Mouse (Mus musculus) CH12.LX (cell line): ENCODE results near the gene Tox2. TPM values are rescaled to one million over a fixed set of nuclear protein-coding genes. Genes with fewer than 3 reads are reported as not detected.

ENCODE experiments used
- DNase-seq: peaks from one replicate; pipeline ENCODE4 v3.0.0-alpha.2; 2013; ENCODE audit errors: extremely low read depth
- H3K27ac ChIP-seq: 2 replicates; pipeline ENCODE4 v1.5.1; 2012; ENCODE audit warnings: low read depth, mild to moderate bottlenecking, control low read depth, moderate library complexity; ENCODE audit not compliant: insufficient read depth
- H3K27me3 ChIP-seq: replicated peaks from 2 replicates; pipeline ENCODE3; 2012; ENCODE audit warnings: inconsistent platforms
- H3K36me3 ChIP-seq, 2 experiments: replicated peaks in 1 of 2; 2 replicates each; pipeline versions ENCODE3 to v1.6.1; 2012; ENCODE audit warnings: inconsistent platforms in 1 of 2, low read length in 1 of 2, mild to moderate bottlenecking in 1 of 2, mixed read lengths in 1 of 2, moderate library complexity in 1 of 2; ENCODE audit not compliant: control insufficient read depth in 1 of 2, insufficient read depth in 1 of 2
- H3K4me1 ChIP-seq, 2 experiments: 2 replicates each; pipeline ENCODE4 v1.6.1; 2012; ENCODE audit warnings: inconsistent platforms in 1 of 2, moderate library complexity in 1 of 2; ENCODE audit not compliant: insufficient read depth in 2 of 2, control insufficient read depth in 1 of 2
- H3K4me2 ChIP-seq: 2 replicates; pipeline ENCODE4 v1.6.1; 2012; ENCODE audit warnings: low read depth, mild to moderate bottlenecking, control low read depth; ENCODE audit not compliant: poor library complexity, insufficient read depth, severe bottlenecking
- H3K4me3 ChIP-seq, 3 experiments: fragments of 150-350 bp in 1 of 3; sonication (generic) in 1 of 3; replicated peaks in 1 of 3; 2 replicates each; pipeline versions ENCODE3 to v1.5.1; 2011 to 2012; ENCODE audit warnings: low read depth in 2 of 3, low read length in 2 of 3, mild to moderate bottlenecking in 2 of 3, moderate library complexity in 2 of 3, control low read depth in 1 of 3, improper control_type of control experiment in 1 of 3, inconsistent platforms in 1 of 3, mixed read lengths in 1 of 3; ENCODE audit not compliant: poor library complexity in 1 of 3
- H3K79me2 ChIP-seq: replicated peaks from 2 replicates; pipeline ENCODE4 v1.6.1; 2012; ENCODE audit warnings: mild to moderate bottlenecking, moderate library complexity; ENCODE audit not compliant: control insufficient read depth, poor library complexity, insufficient read depth, severe bottlenecking; ENCODE audit errors: extremely low read depth
- H3K9ac ChIP-seq: 2 replicates; pipeline ENCODE4 v1.6.1; 2012; ENCODE audit warnings: low read depth, mild to moderate bottlenecking, control low read depth, moderate library complexity; ENCODE audit not compliant: insufficient read depth
- H3K9me3 ChIP-seq: replicated peaks from 2 replicates; pipeline ENCODE3; 2012; ENCODE audit warnings: low read length, inconsistent platforms, mixed read lengths
- E2F4 ChIP-seq: IDR thresholded peaks from 2 replicates; pipeline ENCODE4 v1.6.1; 2011; ENCODE audit warnings: low read depth, low read length, improper control_type of control experiment; ENCODE audit not compliant: insufficient replicate concordance
- EP300 ChIP-seq: IDR thresholded peaks from 2 replicates; pipeline ENCODE4 v1.6.1; 2011; ENCODE audit warnings: low read length, improper control_type of control experiment
- GABPA ChIP-seq: IDR thresholded peaks from 2 replicates; pipeline ENCODE4 v1.6.1; 2012; ENCODE audit warnings: low read depth, low read length, improper control_type of control experiment, inconsistent platforms; ENCODE audit not compliant: insufficient replicate concordance
- HCFC1 ChIP-seq: IDR thresholded peaks from 2 replicates; pipeline ENCODE4 v1.6.1; 2012; ENCODE audit warnings: low read depth, mild to moderate bottlenecking, inconsistent platforms, low read length, improper control_type of control experiment
- JUN ChIP-seq: IDR thresholded peaks from 2 replicates; pipeline ENCODE4 v1.6.1; 2011; ENCODE audit warnings: low read depth, mild to moderate bottlenecking, low read length, improper control_type of control experiment, moderate library complexity; ENCODE audit not compliant: insufficient read depth
- KAT2A ChIP-seq: IDR thresholded peaks from 2 replicates; pipeline ENCODE4 v1.6.1; 2012; ENCODE audit warnings: low read length, improper control_type of control experiment, inconsistent platforms; ENCODE audit not compliant: insufficient replicate concordance
- MAZ ChIP-seq: IDR thresholded peaks from 2 replicates; pipeline ENCODE4 v1.6.1; 2012; ENCODE audit warnings: low read depth, mild to moderate bottlenecking, inconsistent platforms, low read length, improper control_type of control experiment, moderate library complexity
- MXI1 ChIP-seq: IDR thresholded peaks from 2 replicates; pipeline ENCODE4 v1.6.1; 2011; ENCODE audit warnings: mild to moderate bottlenecking, low read depth, low read length, improper control_type of control experiment
- POLR2A ChIP-seq: IDR thresholded peaks from 2 replicates; pipeline ENCODE4 v1.6.1; 2011; ENCODE audit warnings: low read depth, mild to moderate bottlenecking, improper control_type of control experiment, low read length
- POLR2AphosphoS2 ChIP-seq: IDR thresholded peaks from 2 replicates; pipeline ENCODE4 v1.6.1; 2011; ENCODE audit warnings: low read depth, low read length, improper control_type of control experiment
- RCOR1 ChIP-seq: conservative IDR thresholded peaks from 2 replicates; pipeline ENCODE4 v1.6.1; 2012; ENCODE audit warnings: low read depth, mild to moderate bottlenecking, inconsistent platforms, low read length, improper control_type of control experiment
- SIN3A ChIP-seq: IDR thresholded peaks from 2 replicates; pipeline ENCODE4 v1.6.1; 2012; ENCODE audit warnings: low read length, improper control_type of control experiment, inconsistent platforms
- SMC3 ChIP-seq: IDR thresholded peaks from 2 replicates; pipeline ENCODE4 v1.6.1; 2011; ENCODE audit warnings: low read depth, low read length, improper control_type of control experiment
- USF1 ChIP-seq: IDR thresholded peaks from 2 replicates; pipeline ENCODE4 v1.6.1; 2014; ENCODE audit warnings: low read depth, mild to moderate bottlenecking, inconsistent platforms, low read length, improper control_type of control experiment
- ZKSCAN1 ChIP-seq: IDR thresholded peaks from 2 replicates; pipeline ENCODE4 v1.6.1; 2012; ENCODE audit warnings: low read depth, inconsistent platforms, low read length, improper control_type of control experiment, borderline replicate concordance
- ZMIZ1 ChIP-seq: IDR thresholded peaks from 2 replicates; pipeline ENCODE4 v1.6.1; 2012; ENCODE audit warnings: low read depth, mild to moderate bottlenecking, inconsistent platforms, low read length, improper control_type of control experiment
- dilution Hi-C: fragments of 300-500 bp; cut with MboI; formaldehyde crosslinking; loops from 2 replicates; pipeline ENCODE4 v1.14.3; 2020; ENCODE audit warnings: low sequenced_read_pairs; ENCODE audit not compliant: extremely low pct_unique_long_range_greater_than_20kb, extremely low pct_ligation_motif_present
- in situ Hi-C: fragments of 300-500 bp; cut with MboI; formaldehyde crosslinking; loops from 3 replicates; pipeline ENCODE4 v1.14.3; 2019; ENCODE audit warnings: low sequenced_read_pairs, low pct_ligation_motif_present, low pct_unique_long_range_greater_than_20kb, mixed read lengths
- polyA plus RNA-seq: library from polyadenylated mRNA; unstranded; fragments of >175 nt; gene quantifications from 2 replicates; pipeline ENCODE4 v1.2.1, GENCODE M21; 2012; ENCODE audit warnings: low read depth; ENCODE audit not compliant: insufficient read length
- total RNA-seq, 2 experiments: library from RNA; depleted of rRNA; stranded (reverse); fragments of 300-350 nt in 1 of 2; fragments of >200 nt in 1 of 2; gene quantifications; 2 replicates each; pipeline ENCODE4 v1.2.3; 2012 to 2014

Gene Tox2
- total and polyA plus RNA-seq, 3 experiments = not detected

GRCm38 (mm10) chr2:163158979-163159378 lies 43.9 kb upstream of the Tox2 start:
- no peak for TF ChIP-seq SMC3
- TF ChIP-seq E2F4 = no peak
- TF ChIP-seq SIN3A = no peak
- no peak for TF ChIP-seq USF1
- TF ChIP-seq MXI1 = no peak
- TF ChIP-seq EP300 = no peak
- TF ChIP-seq RCOR1 = no peak
- TF ChIP-seq ZKSCAN1 = no peak
- TF ChIP-seq HCFC1 = no peak
- TF ChIP-seq POLR2AphosphoS2 = no peak
- no peak for TF ChIP-seq JUN
- H3K9me3 ChIP-seq = peaks cover 15% of the 10 kb centered on the region
- H3K36me3 ChIP-seq = no peaks in the 10 kb centered on the region
- in situ Hi-C loops (no loop called here), dilution Hi-C loops (no loop called here)
- no peaks in the 10 kb centered on the region for H3K4me1 ChIP-seq
- no peak overlapping the region for H3K27ac ChIP-seq
- DNase-seq = no peak
- no peak overlapping the region for H3K4me2 ChIP-seq
- no peak overlapping the region for H3K9ac ChIP-seq
- no peak overlapping the region for H3K4me3 ChIP-seq
- peaks cover 56% of the 10 kb centered on the region for H3K27me3 ChIP-seq
- H3K79me2 ChIP-seq = no peaks in the 10 kb centered on the region

GRCm38 (mm10) chr2:163164461-163164990 lies 38.4 kb upstream of the Tox2 start:
- H3K27ac ChIP-seq = no peak overlapping the region
- in situ Hi-C loops = no loop called here
- no peaks in the 10 kb centered on the region for H3K36me3 ChIP-seq
- no peak overlapping the region for H3K9ac ChIP-seq
- DNase-seq = no peak
- H3K4me2 ChIP-seq = peak overlapping the region; percentile 29; the same call in 1 of the 2 replicates
- TF ChIP-seq MAZ (no peak), ZMIZ1 (no peak), ZKSCAN1 (no peak), KAT2A (no peak), POLR2A (no peak), GABPA (no peak), SMC3 (no peak)
- no peaks in the 10 kb centered on the region for H3K79me2 ChIP-seq
- H3K9me3 ChIP-seq = peaks cover 12% of the 10 kb centered on the region
- H3K4me1 ChIP-seq = no peaks in the 10 kb centered on the region
- H3K27me3 ChIP-seq = peaks cover 87% of the 10 kb centered on the region
- H3K4me3 ChIP-seq = peak overlapping the region in 1 of 3 experiments; percentile 9
- dilution Hi-C loops = no loop called here
